Mouse (Mus musculus) gastrocnemius, adult 8-10 months (tissue): ENCODE results near the gene Ifngr2. TPM values are rescaled to one million over a fixed set of nuclear protein-coding genes. Genes with fewer than 3 reads are reported as not detected.

Experiments used
- DNase-seq, 2 experiments: peaks; one replicate each; pipeline ENCODE4 v3.0.0; 2022; ENCODE audit warnings: low spot score in 2 of 2
- total RNA-seq, 4 experiments: library from RNA; stranded (reverse); gene quantifications; 2 replicates each; pipeline ENCODE4 v1.2.4; 2022

Gene Ifngr2
- total RNA-seq, 4 experiments from 2014 or later, result 44.2 to 57.1 (median 54.9) TPM

DNA sequence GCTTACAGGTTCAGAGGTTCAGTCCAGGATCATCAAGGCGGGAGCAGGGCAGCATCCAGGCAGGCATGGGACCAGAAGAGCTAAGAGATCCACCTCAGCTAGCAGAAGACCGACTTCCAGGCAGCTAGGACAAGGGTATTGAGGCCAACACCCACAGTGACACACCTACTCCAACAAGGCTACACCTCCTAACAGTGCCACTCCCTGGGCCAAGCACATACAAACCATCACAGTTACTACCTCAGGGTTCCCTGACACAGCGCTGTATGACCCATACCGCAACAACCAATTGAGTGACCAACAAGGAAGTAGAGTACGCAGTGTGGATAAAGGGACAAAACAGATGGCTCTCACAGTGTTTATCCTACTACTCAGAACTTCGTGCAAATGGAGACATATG is 10.5 kb upstream of the Ifngr2 start:
- DNase-seq, result no peak

DNA sequence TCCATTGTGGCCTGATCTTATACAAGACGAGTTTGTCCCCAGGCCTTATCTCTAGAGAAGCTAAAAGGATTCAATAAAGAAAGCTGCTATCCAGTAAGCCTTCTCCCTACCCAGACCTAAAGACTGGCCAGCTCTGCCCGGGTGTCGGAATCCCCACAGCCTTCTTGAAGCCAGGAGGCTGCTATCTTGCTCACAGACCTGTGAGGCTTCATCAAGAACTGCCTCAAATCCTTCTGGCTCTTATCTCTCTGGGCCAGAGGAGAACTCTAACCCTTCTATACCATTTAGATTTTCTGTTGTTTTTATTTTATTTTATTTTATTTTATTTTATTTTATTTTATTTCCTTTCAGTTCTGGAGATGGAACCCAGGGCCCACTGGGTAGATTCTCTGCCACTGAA is 9.8 kb upstream of the Ifngr2 start:
- no peak for DNase-seq

DNA sequence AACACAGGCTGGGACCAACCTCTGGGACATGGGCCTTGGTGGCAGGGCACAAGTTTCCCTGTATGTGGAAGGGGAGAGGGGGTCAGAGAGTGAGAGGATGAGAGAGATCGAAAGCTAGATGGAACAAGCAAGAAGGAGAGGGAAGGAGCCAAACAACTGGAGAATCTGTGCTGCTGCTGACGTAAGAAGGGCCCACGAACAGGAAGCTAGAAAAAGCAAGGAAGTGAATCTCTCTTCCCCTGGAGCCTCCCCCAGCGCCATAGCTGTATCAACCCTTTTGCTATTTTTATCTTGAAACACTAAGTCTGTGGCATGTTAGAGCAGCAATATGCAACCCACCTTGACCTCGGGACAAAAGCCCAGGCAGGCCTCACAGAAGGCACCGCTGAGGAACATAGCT is 8.8 kb upstream of the Ifngr2 start:
- DNase-seq, result no peak

DNA sequence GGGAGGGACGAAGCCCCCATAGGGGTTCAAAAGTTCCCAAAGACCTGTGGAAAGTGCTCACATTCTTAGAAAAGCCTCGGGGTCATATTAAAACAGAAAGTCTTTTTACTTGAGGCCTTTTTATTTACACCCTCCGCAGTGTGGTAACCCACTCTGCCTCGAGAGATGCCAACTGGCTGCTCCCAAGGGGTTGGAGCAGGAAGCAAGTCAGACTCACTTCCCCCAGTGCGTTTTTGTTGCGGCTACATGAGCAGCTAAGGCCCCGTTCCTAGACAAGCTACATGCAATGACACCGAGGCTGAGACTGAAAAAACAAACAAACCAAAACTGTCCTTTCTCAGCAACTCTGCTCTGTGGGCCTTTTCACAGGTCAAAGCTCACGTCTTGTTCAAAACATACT is 8.4 kb upstream of the Ifngr2 start:
- no peak for DNase-seq

DNA sequence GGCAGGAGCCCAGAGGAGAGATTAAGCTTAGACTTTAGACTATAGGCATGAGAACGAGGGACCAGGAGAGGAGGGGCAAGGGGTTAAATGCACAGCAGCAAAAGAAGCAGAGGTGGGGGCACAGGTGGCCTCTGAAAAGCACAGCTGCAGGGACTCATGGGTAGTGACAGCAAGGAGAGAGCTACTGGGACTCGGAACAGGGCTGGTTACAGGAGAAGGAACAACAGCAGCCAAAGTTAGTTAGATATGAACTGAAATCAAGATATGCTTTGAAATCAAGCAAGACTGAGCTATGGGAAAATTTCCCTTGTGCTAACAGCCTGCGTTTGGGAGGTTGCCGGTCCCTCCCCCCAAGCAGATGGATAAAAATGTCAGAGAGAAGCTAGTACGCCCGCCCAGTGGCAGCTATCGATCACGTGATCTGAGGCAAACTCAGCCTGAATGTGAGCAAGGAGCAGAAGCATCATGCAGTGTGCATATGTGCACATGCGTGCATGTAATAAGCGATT is 5.2 kb upstream of the Ifngr2 start:
- no peak for DNase-seq

DNA sequence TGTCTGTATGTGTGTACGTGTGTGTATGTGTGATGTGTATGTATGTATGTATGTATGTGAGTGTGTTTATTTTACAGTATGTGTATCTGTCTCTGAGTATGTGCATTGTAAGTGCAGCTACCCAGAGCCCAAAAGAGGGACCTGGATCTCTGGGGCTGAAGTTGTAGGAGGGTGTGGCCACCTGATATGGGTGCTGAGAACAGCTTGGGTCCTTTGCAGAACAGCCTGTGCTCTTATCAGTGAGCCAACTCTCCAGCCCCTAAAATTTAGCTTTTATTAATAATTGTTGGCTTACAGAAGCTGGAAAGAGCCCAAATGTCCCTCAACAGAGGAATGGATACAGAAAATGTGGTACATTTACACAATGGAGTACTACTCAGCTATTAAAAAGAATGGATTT is 3.3 kb upstream of the Ifngr2 start:
- DNase-seq, result no peak

DNA sequence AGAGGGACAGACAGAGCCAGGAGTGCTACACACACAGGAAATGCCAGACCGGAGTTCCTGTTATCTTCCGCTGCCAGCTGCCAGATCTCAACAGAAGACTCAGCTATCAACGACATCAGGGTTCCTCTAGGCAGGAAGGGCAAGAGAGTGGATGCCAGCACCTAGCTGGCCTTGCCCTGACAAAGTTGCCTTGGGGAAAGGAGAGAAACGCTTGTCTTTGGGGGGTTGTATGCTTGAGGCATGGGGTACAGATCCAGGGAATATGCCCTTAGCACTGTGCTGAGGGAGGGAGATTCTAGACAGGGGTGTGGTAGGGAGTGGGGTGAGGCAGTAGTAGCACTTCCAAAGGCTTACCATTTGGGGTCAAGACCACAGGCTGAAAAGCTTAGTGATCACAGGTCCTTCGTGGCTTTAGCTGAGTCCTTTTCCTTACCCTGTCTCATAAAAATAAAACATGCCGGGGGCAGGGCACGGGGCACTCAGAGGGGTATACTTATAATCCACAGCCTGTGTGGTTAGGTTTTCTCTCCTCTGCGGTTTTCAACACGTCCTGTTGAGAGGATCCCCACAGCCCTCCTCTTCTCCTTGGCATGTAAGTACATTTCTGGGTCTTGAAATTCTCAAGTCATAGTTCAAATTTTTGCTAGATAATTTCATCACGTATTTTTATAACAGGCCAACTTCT is 1.1 kb upstream of the Ifngr2 start:
- no peak for DNase-seq

DNA sequence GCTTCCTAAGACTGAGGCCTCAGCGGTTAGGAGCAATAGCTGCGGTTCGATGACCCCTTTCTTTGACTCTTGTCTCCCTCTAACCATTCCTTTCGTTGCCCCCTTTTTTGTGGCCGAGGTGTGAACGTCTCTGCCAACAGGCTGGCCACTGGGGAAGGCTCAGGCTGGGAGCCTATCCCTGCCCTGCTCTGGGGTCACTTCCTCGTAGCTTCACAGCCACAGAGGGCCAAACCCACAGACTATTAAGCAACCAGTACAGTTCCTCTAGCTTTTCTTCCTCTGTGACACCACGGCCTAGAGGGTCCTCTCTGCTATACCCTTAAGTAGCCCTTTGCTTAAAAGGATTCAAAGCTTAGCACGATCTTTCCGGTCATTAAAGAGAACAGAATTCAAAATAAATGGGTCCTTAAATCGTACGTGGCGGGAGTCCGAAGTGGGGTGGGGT is 459 bp upstream of the Ifngr2 start:
- DNase-seq, result no peak

DNA sequence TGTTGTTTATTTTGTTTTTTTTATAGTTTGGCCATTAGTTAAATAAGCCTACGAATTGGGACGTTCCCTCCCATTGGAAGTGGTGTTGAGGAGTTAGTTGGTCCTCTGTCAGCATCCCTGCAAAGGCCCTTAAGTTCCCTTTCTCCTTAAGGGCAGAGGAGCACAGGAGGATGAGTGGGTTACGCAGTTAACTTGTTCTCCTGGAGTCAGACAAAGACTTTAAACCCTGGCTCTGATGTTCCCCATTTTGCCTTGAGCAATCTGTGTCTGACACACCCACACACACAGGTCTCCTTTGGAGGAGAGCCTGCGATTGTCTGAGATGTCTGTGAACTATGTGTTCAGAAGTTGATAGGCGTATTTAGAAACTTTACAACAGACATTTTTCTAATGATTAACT is 1.1 kb downstream of the Ifngr2 start:
- DNase-seq, result no peak

DNA sequence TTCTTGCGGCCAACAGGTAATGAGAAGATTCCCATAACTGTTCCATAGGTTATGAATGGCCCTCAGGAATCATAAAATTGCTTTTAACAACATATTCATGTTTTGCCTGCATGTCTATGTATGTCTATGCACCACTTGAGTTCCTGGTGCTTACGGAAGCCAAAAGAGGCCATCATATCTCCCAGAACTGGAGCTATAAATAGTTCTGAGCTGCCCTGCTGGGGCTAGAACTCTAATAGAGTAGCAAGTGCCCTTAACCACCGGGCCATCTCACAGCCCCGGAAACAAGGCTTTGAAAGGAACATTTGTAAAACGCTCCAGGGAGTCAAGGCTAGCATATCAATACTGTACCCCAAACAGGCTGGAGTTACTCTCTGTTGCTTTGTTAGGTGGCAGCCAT is 1.7 kb downstream of the Ifngr2 start:
- DNase-seq, result no peak

DNA sequence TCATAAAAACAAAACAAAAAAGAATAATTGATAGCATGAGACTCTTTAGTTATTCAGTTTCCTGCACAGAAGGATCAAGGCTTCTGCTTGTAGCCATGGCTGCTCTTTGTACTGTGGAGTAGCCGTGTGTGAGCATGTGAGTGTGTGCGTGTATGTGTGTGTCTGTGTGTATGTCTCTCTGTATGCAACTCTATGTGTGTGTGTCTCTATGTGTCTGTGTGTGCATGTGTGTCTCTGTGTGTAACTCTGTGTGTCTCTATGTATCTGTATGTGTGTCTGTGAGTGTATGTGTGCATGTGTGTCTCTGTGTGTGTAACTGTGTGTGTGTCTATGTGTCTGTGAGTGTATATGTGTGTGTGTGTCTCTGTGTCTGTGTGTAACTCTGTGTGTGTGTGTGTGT is 2.1 kb downstream of the Ifngr2 start:
- DNase-seq, result no peak

DNA sequence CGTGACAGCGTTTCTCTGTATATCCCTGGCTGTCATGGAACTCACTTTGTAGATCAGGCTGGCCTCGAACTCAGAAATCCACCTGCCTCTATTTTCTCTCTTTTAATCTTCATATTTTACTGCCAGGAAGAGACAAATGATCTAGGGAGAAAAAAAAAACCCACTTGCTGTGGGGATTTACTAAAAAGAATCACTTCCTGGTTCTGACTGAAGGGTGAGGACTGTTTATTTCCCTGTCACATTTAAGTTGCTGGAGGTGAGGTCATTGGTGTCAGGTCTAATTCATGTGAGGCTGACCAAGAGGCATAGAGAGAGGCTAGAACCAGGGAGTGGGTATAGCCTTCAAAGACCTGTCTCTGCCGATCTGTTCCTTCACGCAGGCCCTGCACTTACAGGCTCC is 2.7 kb downstream of the Ifngr2 start:
- DNase-seq, result no peak

DNA sequence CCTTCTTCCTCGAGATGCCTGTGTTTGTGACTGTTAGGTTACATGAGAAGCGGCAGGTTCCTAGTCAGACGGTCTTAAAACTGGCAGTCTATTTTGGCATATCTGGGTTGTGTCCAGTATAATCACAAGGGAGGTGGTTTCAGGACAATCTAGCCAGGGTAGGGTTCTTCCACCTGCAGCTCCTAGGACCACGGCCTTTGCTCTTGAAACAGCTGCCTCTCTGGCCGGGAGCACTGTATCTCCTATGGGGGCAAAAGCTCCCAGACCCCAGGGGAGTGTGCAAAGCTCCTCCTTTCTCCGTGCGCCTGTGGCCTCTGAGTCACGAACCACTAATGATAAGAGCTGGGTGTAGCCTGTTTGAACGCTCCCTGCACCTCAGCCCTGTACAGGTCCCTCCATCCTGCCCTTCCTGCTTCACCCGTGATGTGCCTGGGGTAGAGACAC is 4.2 kb downstream of the Ifngr2 start:
- DNase-seq, result no peak

DNA sequence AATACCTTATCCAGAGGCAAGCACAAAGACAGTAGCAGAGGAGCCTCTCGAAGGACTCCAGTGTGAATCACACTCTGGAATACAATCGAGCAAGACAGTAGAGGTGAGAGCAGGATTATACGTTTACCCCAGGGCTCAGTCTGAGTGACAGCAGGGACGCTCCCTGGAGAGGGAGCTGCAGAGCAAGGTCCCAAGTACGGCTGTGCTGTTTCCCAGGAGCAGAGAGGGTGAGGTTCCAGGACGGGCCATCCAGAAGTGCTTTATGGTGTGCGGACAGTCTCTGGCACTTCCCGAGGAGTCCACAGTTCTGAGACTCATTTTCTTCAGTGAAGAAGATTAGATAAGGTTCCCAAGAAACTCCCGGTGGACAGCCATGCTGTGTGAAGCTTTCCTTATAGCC is 5.2 kb downstream of the Ifngr2 start:
- no peak for DNase-seq

DNA sequence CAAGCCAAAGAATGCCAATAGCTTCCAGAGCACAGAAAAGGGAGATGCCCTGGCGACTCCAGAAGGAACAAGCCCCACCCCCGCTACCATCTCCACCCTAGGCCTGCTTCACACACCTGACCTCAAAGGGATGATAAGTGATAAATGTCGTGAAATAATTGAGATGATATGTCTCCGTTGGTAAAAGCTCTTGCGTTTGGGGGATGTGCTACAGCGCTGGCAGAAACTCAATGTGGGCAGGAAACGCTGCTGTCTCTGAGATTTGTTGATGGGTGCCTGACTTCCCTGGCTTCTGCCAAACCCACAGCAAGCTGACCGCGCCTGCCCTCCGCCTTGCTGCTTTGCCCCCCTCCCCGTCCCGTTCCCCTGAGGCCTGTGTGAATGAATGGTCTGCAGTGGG is 6.8 kb downstream of the Ifngr2 start:
- DNase-seq, result no peak

DNA sequence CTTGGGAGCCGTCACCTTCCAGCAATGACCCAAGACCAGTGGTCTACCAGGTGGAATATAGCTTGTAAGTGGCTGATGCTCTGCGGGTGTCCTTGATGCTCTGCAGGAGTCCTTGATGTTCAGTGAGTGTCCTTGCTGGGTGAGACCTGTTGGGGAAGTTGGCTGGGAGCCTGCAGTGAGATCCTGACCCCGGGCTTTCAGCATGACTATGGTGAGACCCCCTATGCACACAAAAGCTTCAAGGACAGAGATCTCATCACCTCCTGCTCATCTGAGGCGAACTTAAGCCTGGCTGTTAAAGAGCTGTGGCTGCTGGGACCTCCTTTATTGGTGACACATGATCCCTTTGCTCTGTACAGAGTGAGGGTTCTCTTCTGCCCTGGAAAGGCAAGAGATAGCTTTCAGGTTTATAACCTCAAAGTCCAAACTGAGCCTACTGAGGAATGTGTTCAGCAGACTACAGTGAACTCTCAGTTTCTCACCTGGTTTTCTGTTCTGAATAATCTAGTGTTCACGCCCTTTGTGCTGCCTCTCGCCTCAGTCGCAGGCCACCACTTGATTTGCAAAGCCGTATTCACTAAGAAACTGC is 8.2 kb downstream of the Ifngr2 start:
- DNase-seq, result no peak

DNA sequence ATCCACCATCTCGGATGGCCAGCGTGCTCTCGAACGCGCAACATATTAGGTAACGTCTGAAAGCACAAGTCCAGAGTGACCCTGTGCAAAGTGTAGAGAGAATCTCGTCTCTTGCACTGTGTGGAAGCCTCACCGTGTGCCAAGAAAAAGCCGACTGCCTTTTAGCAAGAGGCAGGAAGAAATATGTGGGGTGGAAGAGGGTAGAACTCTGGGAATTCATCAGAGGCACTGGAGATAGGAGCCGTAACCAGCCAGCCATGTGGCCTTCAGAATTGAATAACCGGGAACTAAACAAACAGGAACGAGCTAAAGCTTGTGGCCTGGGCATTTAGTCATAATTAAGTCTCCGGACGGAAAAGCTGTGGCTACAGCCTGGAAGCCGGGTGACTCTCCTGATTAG is 9.8 kb downstream of the Ifngr2 start:
- DNase-seq, result no peak

DNA sequence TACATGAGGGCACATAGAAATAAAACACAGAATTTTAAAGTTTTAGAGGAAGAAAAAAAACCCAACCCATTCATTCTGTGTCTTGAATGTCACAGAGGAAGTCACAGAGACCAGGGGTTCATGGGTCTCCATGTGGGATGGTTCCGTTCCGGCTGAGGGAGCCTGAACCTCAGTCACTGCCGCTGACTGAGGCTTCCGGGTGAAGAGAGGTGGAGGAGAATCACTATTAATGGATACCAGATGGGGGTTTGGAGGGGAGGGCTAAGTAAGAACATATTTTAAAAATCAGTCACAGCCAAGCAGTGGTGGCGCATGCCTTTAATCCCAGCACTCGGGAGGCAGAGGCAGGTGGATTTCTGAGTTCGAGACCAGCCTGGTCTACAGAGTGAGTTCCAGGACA is 10.3 kb downstream of the Ifngr2 start:
- DNase-seq, result no peak

DNA sequence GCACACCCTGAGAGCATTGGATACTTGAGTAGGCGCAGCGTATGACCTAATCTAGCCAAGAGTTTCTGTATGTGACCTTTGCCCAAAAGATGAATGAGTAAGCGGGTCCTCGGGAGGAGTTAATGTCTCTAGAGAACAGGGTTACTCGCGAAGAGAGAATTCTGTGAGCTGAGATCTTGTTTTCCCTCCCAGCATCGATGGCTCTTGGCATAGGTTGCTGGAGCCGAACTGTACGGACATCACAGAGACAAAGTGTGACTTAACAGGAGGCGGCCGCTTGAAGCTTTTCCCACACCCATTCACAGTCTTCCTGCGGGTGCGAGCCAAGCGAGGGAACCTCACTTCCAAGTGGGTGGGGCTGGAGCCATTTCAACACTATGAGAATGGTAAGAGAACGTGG is 10.8 kb downstream of the Ifngr2 start:
- peak; percentile 57 to 69 for DNase-seq

DNA sequence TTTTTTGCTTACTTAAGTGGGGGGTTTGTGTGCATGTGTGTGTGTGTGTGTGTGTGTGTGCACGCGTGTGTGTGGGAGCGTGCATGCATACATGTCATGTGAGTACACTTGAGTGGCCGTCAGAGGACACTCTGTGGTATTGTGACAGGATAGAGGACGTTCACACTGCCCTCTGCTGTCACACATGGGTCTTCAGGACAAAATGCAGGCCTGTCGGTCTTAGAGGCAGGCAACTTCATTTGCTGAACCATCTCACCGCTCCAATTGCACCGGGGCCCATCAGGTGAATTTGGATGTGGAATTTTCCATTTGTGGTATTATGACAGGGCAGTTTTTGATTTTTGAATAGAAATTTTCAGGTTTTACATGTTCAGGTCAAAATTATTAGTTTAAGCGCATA is 14.2 kb downstream of the Ifngr2 start:
- DNase-seq, result no peak

DNA sequence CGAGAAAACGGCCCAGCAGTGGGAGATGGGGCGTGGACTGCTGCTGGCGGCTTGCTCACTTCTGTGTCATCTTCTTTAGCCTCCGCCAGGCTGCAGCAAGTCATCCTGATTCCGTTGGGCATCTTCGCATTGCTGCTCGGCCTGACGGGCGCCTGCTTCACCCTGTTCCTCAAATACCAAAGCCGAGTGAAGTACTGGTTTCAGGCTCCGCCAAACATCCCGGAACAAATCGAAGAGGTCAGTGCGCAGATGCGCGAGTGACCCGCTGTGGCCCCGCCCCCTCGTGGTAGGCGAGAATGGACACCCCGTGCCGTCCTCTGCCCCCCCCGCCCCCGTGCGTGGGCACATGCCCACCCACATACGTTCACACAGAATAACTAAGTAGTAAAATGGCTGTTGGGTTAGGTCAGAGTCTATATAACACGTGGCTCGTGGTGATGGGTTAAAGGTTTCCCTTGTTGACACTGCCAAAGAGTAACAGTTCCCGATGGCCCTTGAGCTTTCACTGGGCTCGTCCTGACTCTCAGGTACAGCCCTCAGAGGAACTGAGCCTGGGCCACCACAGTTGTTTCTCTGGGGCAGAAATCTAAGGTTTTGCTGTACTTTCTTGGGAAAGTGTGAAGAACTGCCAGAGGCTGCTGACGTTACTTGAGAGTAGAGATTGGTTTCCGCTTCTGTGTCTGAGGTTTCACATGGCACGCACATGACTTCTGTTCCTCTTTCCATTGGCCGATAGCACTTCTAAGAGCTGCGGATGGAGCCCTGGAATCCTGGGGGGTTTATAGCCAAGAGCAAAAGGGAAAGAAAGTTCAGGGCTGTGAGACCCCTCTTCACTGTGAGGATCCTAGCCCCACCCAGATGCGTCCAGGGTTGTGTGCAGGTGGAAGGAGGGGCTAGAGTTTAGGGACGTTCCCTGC is 14.9 kb downstream of the Ifngr2 start:
- no peak for DNase-seq

DNA sequence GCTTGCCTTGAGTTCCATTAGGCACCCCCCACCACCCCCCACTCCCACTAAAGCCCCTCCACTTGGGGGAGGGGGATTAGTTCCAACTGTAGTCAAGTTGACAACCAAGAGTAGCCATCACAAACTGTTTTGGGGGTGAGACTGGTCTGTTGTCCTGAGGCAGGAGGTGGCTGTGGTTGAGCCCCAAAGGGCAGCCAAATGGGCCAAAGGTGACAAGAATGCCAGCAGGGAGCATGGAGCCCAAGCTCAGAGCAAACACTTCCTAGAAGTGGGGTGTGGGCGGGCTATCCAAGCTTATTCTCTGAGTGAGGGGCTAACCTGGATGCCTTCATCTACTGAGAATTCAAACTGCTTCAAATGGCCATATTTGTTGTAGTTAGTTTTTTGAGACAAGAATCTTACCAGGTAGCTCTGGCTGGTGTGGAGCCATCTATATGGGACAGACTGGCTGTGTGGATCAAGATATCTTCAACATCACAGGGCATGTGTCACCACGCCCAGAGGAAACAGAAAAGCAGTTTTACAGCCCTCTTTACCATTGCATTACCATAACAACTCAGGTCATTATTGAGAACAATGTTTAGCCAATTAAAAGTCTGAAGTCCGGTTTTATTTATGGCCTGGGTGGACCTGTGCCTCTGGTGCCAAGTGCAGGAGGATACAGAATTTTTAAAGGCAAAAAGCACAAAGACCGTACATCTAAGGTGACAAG is 17.9 kb downstream of the Ifngr2 start:
- no peak for DNase-seq
